Mouse (Mus musculus): ENCODE measurements at regions not wholly inside any gene's neighbourhood (a gene's known extent, or its start where the extent isn't known, plus 50 kb on each side); places are given as distances from the start of the nearest gene placed in this dataset.

DNA sequence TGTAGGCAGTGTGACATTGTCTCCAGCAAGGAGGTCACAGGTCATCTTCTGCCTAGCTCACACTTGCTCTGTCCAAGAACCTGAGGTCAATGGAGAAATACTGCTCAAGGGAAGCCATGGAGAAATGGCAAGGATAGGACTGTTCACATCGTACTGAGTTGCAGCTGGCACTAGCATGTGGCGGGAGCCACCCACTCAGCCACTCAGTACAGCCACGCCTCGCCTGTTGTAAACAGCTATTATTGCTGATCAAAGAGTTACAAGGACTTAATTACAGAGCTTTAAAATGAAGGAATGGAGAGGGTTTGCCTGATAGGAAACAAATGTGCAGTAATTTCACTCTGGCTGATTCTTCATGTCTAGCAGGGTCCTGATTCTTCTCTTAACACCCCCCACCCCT is 64.8 kb downstream of the Dll1 start:
- no peak overlapping the region for H3K27ac ChIP-seq (ENCODE audit: low read length)
- no peak overlapping the region for H3K4me2 ChIP-seq (ENCODE audit: low read depth, low read length)
- 80% methylated on average over 4 of the region's 4 CpGs for WGBS
- H3K36me3 ChIP-seq (ENCODE audit: control insufficient read depth, insufficient read depth, low read length), result no peaks in the 10 kb centered on the region
- no peak overlapping the region for H3K9ac ChIP-seq (ENCODE audit: low read length)
- no peak overlapping the region for H3K4me3 ChIP-seq (replicated peaks; ENCODE audit: low read length)
- no peaks in the 10 kb centered on the region for H3K27me3 ChIP-seq (ENCODE audit: control insufficient read depth, insufficient read depth, low read length)
- no peaks in the 10 kb centered on the region for H3K9me3 ChIP-seq (replicated peaks; ENCODE audit: control insufficient read depth, low read length)
- ATAC-seq (ENCODE audit: insufficient read depth, low FRiP score), result no peak
- H3K4me1 ChIP-seq (ENCODE audit: control insufficient read depth, insufficient read depth, low read length), result no peaks in the 10 kb centered on the region

DNA sequence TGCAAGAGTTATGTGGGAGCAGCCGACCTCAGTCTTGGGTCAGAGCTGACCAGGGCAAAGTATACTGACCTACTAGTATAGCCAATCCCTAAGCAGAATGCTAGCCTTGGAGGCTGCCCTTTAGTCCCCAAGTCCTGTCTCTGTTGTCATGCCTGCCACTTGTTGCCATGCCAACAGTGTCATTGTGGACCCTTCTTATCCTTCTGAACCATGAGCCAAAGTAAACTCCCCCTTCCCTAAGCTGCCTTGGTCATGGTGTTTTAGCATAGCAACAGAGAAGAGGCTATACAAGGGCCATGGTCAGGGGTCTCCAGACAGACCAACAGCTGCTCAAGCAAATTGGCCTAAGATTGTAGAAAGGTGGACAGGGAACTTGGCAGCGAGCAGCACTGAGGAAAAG is 66.2 kb downstream of the Dll1 start:
- Histone ChIP-seq H3K4me3 (replicated peaks; ENCODE audit: low read length) (no peak overlapping the region), H3K9me3 (replicated peaks; ENCODE audit: control insufficient read depth, low read length) (no peaks in the 10 kb centered on the region), H3K36me3 (ENCODE audit: control insufficient read depth, insufficient read depth, low read length) (no peaks in the 10 kb centered on the region), H3K9ac (ENCODE audit: low read length) (no peak overlapping the region), H3K27me3 (ENCODE audit: control insufficient read depth, insufficient read depth, low read length) (no peaks in the 10 kb centered on the region), H3K4me1 (ENCODE audit: control insufficient read depth, insufficient read depth, low read length) (no peaks in the 10 kb centered on the region), H3K27ac (ENCODE audit: low read length) (no peak overlapping the region), H3K4me2 (ENCODE audit: low read depth, low read length) (no peak overlapping the region)
- 70% methylated on average over 2 of the region's 2 CpGs for WGBS
- ATAC-seq (ENCODE audit: insufficient read depth, low FRiP score), result no peak

DNA sequence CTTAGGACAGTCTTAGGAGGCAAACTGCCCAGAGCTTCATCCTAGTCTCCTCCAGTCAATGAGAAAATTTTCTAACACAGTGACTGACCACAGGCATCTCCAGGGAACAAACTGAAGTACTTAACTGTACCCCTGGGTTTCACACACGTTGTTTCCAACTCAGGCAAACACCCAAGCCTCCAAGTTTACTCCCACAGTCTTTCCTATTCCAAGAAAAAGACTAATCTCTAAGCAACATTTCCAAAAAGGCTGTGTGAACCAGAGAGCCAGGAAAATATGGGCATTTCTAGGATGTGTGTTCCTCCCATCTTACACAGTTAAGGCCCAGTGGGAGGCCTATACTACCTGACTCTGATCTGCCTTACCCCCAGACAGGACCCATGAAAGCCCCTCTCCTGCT is 74.6 kb downstream of the Dll1 start:
- Histone ChIP-seq H3K4me3 (replicated peaks; ENCODE audit: low read length) (no peak overlapping the region), H3K9ac (ENCODE audit: low read length) (no peak overlapping the region), H3K4me1 (ENCODE audit: control insufficient read depth, insufficient read depth, low read length) (0 out of 2 replicates have a peak, but pooled peaks cover 5% of the 10 kb centered on the region), H3K36me3 (ENCODE audit: control insufficient read depth, insufficient read depth, low read length) (no peaks in the 10 kb centered on the region), H3K27me3 (ENCODE audit: control insufficient read depth, insufficient read depth, low read length) (no peaks in the 10 kb centered on the region), H3K27ac (ENCODE audit: low read length) (no peak overlapping the region), H3K9me3 (replicated peaks; ENCODE audit: control insufficient read depth, low read length) (no peaks in the 10 kb centered on the region), H3K4me2 (ENCODE audit: low read depth, low read length) (no peak overlapping the region)
- no peak for ATAC-seq (ENCODE audit: insufficient read depth, low FRiP score)
- WGBS, result 43% methylated on average over 1 of the region's 1 CpGs

DNA sequence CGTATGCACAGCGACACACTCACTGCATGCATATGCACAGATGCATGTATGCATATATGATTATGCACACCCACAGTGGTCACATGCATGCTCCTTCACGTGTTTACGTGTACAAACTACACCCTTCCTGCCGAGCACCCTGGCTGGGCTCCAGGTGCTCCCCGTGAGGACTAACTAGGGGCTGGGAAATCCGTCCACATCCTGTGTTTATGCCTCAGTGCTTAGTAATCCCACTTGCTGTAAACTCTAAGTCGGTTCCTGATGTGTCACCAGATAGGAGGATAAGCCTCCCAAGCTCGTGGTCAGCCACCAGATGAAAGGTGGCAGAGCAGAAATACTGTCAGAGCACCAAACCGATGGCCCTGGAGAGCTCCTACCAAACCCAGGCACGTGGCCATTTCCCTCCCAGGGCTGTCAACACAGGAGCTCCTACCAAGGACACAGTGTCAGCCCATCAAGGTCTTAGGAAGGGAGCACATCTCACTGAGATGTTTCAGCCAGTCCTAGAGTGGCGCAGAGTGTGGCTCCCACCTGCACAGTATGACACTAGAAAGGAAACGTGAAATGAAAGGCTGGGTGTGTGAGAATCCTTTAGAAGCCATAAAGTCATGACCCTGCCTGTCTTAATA is 76.8 kb downstream of the Dll1 start:
- Histone ChIP-seq H3K4me1 (ENCODE audit: control insufficient read depth, insufficient read depth, low read length) (0 out of 2 replicates have a peak, but pooled peaks cover 5% of the 10 kb centered on the region), H3K27me3 (ENCODE audit: control insufficient read depth, insufficient read depth, low read length) (no peaks in the 10 kb centered on the region), H3K27ac (ENCODE audit: low read length) (no peak overlapping the region), H3K4me3 (replicated peaks; ENCODE audit: low read length) (no peak overlapping the region), H3K4me2 (ENCODE audit: low read depth, low read length) (no peak overlapping the region), H3K36me3 (ENCODE audit: control insufficient read depth, insufficient read depth, low read length) (no peaks in the 10 kb centered on the region), H3K9me3 (replicated peaks; ENCODE audit: control insufficient read depth, low read length) (no peaks in the 10 kb centered on the region), H3K9ac (ENCODE audit: low read length) (no peak overlapping the region)
- ATAC-seq (ENCODE audit: insufficient read depth, low FRiP score), result peak; percentile 53; the same call in 1 of the 2 replicates
- 50% methylated on average over 13 of the region's 13 CpGs for WGBS

DNA sequence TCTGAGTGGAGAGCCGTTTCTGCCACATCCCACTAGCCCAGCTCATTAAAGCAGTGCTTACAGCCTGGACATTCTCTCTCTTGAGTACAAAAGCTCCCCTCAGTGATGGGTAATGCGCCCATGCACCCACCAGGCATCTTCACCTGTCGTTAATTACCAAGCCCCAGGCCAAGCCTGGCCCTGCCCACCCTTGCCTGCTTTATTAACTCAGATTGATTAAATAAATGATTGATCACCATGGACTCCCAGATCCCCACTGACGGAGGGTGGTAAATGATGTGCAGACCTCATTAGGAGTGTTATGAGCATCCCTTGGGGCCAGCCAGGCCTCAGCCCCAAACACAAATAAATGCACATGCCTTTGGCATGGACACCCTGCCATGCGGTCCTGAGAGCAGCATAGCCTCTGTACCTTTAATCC is 82.5 kb downstream of the Dll1 start:
- H3K4me2 ChIP-seq (ENCODE audit: low read depth, low read length), result no peak overlapping the region
- H3K27ac ChIP-seq (ENCODE audit: low read length), result no peak overlapping the region
- no peaks in the 10 kb centered on the region for H3K27me3 ChIP-seq (ENCODE audit: control insufficient read depth, insufficient read depth, low read length)
- H3K36me3 ChIP-seq (ENCODE audit: control insufficient read depth, insufficient read depth, low read length), result no peaks in the 10 kb centered on the region
- no peaks in the 10 kb centered on the region; the same call in 1 of the 2 replicates for H3K4me1 ChIP-seq (ENCODE audit: control insufficient read depth, insufficient read depth, low read length)
- no peaks in the 10 kb centered on the region for H3K9me3 ChIP-seq (replicated peaks; ENCODE audit: control insufficient read depth, low read length)
- WGBS, result 75% methylated on average over 5 of the region's 5 CpGs
- no peak overlapping the region for H3K9ac ChIP-seq (ENCODE audit: low read length)
- no peak overlapping the region for H3K4me3 ChIP-seq (replicated peaks; ENCODE audit: low read length)
- no peak for ATAC-seq (ENCODE audit: insufficient read depth, low FRiP score)

DNA sequence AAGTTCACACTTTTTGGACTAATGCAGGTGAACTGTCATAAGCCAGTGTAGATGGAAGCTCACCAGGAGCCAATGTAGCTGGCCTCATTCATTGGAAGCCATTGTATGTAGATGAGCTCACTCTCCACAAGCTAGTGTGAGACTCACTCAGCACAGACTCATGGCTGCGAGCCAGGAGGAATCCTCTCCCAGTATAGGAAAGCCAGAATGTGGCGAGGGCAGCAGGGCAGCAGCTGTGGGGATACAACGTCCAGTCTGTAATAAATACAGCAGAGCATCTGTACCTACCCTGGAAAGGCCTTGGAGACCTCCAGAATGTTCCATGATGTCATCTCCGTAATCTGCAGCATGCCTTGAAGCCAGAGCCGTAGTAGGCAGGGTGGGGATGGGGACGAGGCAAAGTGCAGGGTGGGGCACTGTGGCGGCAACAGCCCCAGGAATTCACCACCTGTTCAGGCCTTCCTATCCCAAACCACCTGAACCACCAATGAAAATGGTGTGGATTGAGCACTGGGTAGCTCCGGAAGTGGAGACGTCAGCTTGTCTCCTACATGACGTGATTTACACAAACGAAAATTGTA is 84.1 kb downstream of the Dll1 start:
- 61% methylated on average over 11 of the region's 11 CpGs for WGBS
- no peak overlapping the region for H3K9ac ChIP-seq (ENCODE audit: low read length)
- no peak overlapping the region for H3K27ac ChIP-seq (ENCODE audit: low read length)
- H3K4me3 ChIP-seq (replicated peaks; ENCODE audit: low read length), result no peak overlapping the region
- no peaks in the 10 kb centered on the region for H3K36me3 ChIP-seq (ENCODE audit: control insufficient read depth, insufficient read depth, low read length)
- no peak overlapping the region for H3K4me2 ChIP-seq (ENCODE audit: low read depth, low read length)
- 0 out of 2 replicates have a peak, but pooled peaks have one; percentile 49 for ATAC-seq (ENCODE audit: insufficient read depth, low FRiP score)
- H3K27me3 ChIP-seq (ENCODE audit: control insufficient read depth, insufficient read depth, low read length), result no peaks in the 10 kb centered on the region
- peaks cover 3% of the 10 kb centered on the region; the same call in 1 of the 2 replicates for H3K4me1 ChIP-seq (ENCODE audit: control insufficient read depth, insufficient read depth, low read length)
- H3K9me3 ChIP-seq (replicated peaks; ENCODE audit: control insufficient read depth, low read length), result no peaks in the 10 kb centered on the region

DNA sequence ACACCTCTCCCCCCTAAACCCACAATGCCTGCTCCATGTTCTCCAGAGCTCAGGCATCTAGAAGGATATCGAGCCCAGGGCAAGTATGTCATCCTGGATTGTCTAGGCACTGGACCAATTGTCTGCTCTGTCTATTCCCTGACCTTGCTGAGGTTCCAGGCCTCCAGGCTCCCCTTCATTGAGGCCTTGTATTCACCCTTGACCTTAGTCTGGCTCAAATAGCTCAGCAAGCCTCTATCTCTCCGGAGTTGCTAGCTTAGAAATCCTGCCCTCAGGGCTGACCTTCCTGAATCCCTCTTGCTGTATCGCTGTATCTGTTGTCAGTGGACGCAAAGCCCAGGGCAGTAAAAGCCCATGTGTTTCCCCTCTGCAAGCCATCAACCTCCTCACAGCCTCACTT is 85.0 kb downstream of the Dll1 start:
- Histone ChIP-seq H3K4me2 (ENCODE audit: low read depth, low read length) (no peak overlapping the region), H3K27me3 (ENCODE audit: control insufficient read depth, insufficient read depth, low read length) (no peaks in the 10 kb centered on the region), H3K4me1 (ENCODE audit: control insufficient read depth, insufficient read depth, low read length) (peaks cover 3% of the 10 kb centered on the region; the same call in 1 of the 2 replicates), H3K4me3 (replicated peaks; ENCODE audit: low read length) (no peak overlapping the region), H3K9ac (ENCODE audit: low read length) (no peak overlapping the region), H3K27ac (ENCODE audit: low read length) (no peak overlapping the region), H3K36me3 (ENCODE audit: control insufficient read depth, insufficient read depth, low read length) (no peaks in the 10 kb centered on the region), H3K9me3 (replicated peaks; ENCODE audit: control insufficient read depth, low read length) (no peaks in the 10 kb centered on the region)
- 62% methylated on average over 4 of the region's 4 CpGs for WGBS
- ATAC-seq (ENCODE audit: insufficient read depth, low FRiP score), result no peak

DNA sequence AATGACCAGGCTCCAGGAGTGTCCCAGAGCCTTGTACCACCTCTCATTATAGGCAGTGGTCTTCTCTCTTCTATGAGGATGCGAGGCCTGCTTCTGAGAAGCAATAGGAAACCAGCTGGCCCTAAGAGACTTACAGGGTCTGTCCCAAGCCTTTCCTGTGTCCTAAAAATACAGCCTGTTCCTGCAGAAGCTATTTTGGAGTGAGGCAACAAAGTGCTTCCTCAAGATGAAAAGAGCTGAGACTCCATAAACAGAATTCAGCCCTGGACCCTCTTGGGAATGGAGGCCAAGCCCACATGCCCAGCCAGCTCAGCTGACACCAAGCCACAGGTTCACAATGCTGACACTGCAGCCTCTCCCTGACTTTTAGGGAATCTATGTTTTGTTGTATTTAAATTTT is 86.3 kb downstream of the Dll1 start:
- ATAC-seq (ENCODE audit: insufficient read depth, low FRiP score), result no peak
- no peaks in the 10 kb centered on the region for H3K9me3 ChIP-seq (replicated peaks; ENCODE audit: control insufficient read depth, low read length)
- no peak overlapping the region for H3K9ac ChIP-seq (ENCODE audit: low read length)
- H3K4me2 ChIP-seq (ENCODE audit: low read depth, low read length), result no peak overlapping the region
- H3K27ac ChIP-seq (ENCODE audit: low read length), result no peak overlapping the region
- peaks cover 9% of the 10 kb centered on the region; the same call in 1 of the 2 replicates for H3K4me1 ChIP-seq (ENCODE audit: control insufficient read depth, insufficient read depth, low read length)
- WGBS, result 81% methylated on average over 1 of the region's 1 CpGs
- no peak overlapping the region for H3K4me3 ChIP-seq (replicated peaks; ENCODE audit: low read length)
- no peaks in the 10 kb centered on the region for H3K36me3 ChIP-seq (ENCODE audit: control insufficient read depth, insufficient read depth, low read length)
- H3K27me3 ChIP-seq (ENCODE audit: control insufficient read depth, insufficient read depth, low read length), result no peaks in the 10 kb centered on the region

DNA sequence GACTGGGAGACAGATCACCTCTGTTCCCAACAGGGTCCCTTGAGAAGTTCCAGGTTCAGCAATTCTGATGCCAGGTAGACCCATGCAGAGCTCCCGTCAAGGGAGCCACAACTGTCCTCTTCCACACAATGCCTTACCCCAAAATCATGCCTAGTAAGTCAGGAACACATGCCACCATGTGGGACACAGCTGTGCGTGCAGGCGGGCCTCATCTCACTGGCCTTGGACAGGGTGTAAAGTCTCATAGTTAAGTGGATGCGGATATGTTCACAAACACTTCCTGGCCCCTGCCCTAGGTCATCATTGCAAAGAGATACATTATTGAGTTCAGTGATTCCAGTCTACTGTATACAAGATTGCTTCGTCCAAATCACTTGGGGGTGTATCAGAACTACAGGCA is 87.6 kb downstream of the Dll1 start:
- 0 out of 2 replicates have a peak, but pooled peaks have one; percentile 39 for ATAC-seq (ENCODE audit: insufficient read depth, low FRiP score)

More for the DNA sequence above, 87.6 kb downstream of the Dll1 start:
- Histone ChIP-seq H3K4me2 (ENCODE audit: low read depth, low read length) (no peak overlapping the region), H3K4me3 (replicated peaks; ENCODE audit: low read length) (no peak overlapping the region), H3K9me3 (replicated peaks; ENCODE audit: control insufficient read depth, low read length) (no peaks in the 10 kb centered on the region), H3K4me1 (ENCODE audit: control insufficient read depth, insufficient read depth, low read length) (peaks cover 13% of the 10 kb centered on the region; the same call in 1 of the 2 replicates), H3K36me3 (ENCODE audit: control insufficient read depth, insufficient read depth, low read length) (no peaks in the 10 kb centered on the region), H3K27me3 (ENCODE audit: control insufficient read depth, insufficient read depth, low read length) (no peaks in the 10 kb centered on the region), H3K9ac (ENCODE audit: low read length) (no peak overlapping the region), H3K27ac (ENCODE audit: low read length) (no peak overlapping the region)
- 65% methylated on average over 5 of the region's 5 CpGs for WGBS

All from stomach, embryonic 16.5 days (tissue).